Mouse (Mus musculus) bone marrow macrophage, adult 2 months (primary cell): ENCODE results near the gene Gm4756.

Experiments
- CTCF ChIP-seq: IDR thresholded peaks from 2 replicates; pipeline ENCODE4 v1.5.1; 2012; ENCODE audit warnings: low read depth, mild to moderate bottlenecking, low read length, moderate library complexity
- POLR2A ChIP-seq: IDR thresholded peaks from 2 replicates; pipeline ENCODE4 v1.6.1; 2012; ENCODE audit warnings: mild to moderate bottlenecking, low read depth, low read length, borderline replicate concordance

GRCm38 (mm10) chr12:72621441-72621840, 28.0 kb downstream of the Gm4756 start:
- TF ChIP-seq POLR2A (no peak), CTCF (no peak)
